Mouse (Mus musculus) urinary bladder, postnatal 0 days (tissue): Measurements from ENCODE around the gene Chst4. TPM values are rescaled to one million over a fixed set of nuclear protein-coding genes. Genes with fewer than 3 reads are reported as not detected.

Experiments
- polyA plus RNA-seq: library from polyadenylated mRNA; unstranded; fragments of >200 nt; fragmentation: Nextera tagmentation; extraction: Ambion mirVana; gene quantifications from 2 replicates; pipeline ENCODE4 v1.2.1, GENCODE M21; 2015

Gene Chst4
- polyA plus RNA-seq = 2.0 and 2.1 TPM in 2 replicates

DNA sequence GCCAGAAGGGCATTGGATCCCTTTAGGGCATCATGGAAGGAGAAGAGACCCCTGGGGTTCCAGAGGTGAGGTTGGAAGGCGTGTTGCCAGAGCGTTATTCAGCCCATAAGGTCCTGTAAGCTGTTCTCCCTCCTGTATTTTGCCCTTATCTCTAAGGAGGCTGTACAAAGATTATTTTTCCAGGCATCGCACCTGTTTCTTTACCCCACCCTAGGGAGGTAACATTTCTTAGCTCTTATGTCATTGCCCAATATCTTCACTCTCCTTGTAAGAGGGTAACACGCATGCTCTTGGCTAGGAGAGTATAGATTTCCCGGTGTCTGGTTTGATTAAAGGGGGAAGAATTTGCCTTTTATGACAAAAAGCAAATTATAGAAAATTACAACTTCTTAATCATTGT is at the start of gene Chst4:
Gene Chst4 (minus strand): TSS at position 82 of the 400 bp plus-strand sequence.

DNA sequence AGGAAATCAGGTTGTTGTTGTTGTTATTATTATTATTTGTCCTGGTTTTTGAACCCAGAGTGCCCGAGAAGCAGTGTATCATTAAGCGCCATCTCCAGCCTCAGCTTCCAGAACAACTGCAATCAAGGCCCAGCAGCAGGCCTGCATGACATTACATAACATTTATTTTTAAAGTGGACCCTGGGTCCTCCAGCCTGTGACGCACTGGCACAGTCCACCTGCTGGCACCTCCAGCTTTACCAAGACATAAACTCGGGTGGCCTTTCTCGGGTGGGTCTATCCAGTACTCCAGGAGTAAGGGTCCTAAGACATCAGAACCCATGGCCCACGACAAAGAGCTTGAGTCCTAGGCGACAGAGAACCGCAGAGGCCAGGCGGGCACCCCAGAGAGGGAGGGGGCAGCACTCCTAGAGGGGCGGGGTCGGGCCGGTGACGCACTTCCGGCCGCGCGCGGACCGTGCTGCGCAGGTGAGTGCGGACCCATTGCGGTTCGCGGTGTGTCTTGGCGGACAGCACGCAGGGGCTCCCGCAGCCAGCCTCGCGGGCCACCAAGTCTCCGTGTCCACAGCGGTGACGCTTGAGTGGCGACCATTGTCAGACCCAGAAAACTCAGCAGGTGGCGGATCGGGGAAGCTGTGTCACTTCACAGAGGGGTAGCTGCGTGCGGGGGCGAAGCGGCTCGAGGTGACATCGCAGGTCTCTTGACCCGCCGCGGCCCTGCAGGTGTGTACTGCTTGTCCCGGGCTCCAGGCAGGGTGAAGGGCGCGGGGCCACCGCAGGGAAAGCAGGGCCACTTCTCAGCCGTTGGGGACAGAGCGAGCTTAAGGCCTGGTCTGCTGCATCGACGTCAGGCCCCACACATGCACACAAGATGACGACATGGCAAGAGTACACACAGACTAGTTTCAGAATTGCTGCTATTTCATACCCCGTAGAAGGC is 40.0 kb upstream of the Chst4 start, which contains the start of gene Zfp612:
Gene Zfp612 (plus strand): TSS at position 465 of the 940 bp plus-strand sequence.

GRCm38 (mm10) chr8:109990224-109990623 is 49.3 kb downstream of the Chst4 start, which contains the start of gene Tat:
Gene Tat, plus strand, starts transcription at chr8:109990437.

Other genes starting within 250 kb of the Chst4 start
- gene Phlpp2, start 171.2 kb downstream of the Chst4 start, polyA plus RNA-seq = 1.0 and 1.6 TPM in 2 replicates
- gene Marveld3, start 77.5 kb downstream of the Chst4 start, polyA plus RNA-seq = 8.1 and 9.8 TPM in 2 replicates
- gene Tat, start 49.3 kb downstream of the Chst4 start, polyA plus RNA-seq = 0.17 and 0.27 TPM in 2 replicates
- 3.1 and 3.2 TPM in 2 replicates for gene Zfp612, start 40.0 kb upstream of the Chst4 start, polyA plus RNA-seq
- not detected in 2 replicates for gene Gm21964, start 61.5 kb upstream of the Chst4 start, polyA plus RNA-seq
- not detected in 2 replicates for gene Gm17720, start 63.0 kb upstream of the Chst4 start, polyA plus RNA-seq
- not detected in 2 replicates for gene Calb2, start 128.5 kb upstream of the Chst4 start, polyA plus RNA-seq
- 3.8 and 4.0 TPM in 2 replicates for gene Cmtr2, start 175.9 kb upstream of the Chst4 start, polyA plus RNA-seq
- not detected in 2 replicates for gene Hydin, start 227.2 kb upstream of the Chst4 start, polyA plus RNA-seq